Mouse (Mus musculus) liver, adult 2 months (tissue): ENCODE data around the gene Gprc6a.

Source experiments
- CTCF ChIP-seq: fragments of 200-500 bp; IDR thresholded peaks from 2 replicates; pipeline ENCODE4 v1.5.1; 2011; ENCODE audit warnings: low read depth, low read length, control low read depth
- POLR2A ChIP-seq: fragments of 200-500 bp; IDR thresholded peaks from 2 replicates; pipeline ENCODE4 v1.6.1; 2011; ENCODE audit warnings: low read length, control low read depth; ENCODE audit not compliant: insufficient read depth; ENCODE audit errors: extremely low read depth

DNA sequence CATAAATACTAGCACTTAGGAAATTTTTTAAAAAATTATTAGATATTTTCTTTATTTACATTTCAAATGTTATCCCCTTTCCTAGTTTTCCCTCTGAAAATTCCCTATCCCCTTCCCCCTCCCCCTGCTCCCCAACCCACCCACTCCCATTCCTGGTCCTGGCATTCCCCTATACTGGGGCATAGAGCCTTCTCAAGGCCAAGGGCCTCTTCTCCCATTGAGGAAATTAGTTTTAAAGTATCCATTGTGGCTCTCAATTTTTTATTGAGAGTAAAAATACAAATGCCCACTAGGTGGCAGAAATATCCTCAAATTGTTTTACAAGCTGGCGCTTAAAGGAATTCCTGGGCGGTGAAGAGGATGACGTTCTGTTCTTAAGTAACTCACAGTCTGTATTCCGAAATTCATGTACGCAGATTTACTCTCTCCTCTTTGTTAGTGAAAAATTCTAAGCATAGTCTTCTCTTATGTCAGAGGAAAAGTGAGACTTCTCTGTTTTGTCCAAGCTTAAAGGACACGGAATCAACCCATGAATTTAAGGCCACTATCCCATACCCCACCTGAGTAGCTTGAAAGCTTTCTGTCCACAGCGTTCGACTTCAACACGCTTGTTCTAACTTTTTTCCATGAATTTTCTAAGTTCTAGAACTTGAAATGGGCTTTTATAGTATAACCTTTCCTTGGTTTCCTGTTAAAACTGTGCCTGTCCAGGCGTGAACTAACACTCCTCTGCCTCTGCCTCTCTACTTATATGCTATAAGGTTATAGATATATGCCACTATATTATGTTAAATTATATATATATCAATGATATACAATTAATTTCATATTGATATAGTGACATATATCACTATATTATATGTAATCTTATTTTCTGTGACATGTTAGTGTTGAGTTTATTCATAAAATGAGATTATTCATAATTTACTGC is 36.0 kb downstream of the Gprc6a start:
- 0 out of 2 replicates have a peak, but pooled peaks have one; percentile 8 for TF ChIP-seq CTCF
- TF ChIP-seq POLR2A, result no peak
